Mouse (Mus musculus) bone marrow, adult 2 months (tissue): ENCODE measurements around the gene Efcab12. TPM values are rescaled to one million over a fixed set of nuclear protein-coding genes. Genes with fewer than 3 reads are reported as not detected.

ENCODE experiments used
- H3K27ac ChIP-seq: fragments of 200-500 bp; 2 replicates; pipeline ENCODE4 v1.5.1; 2012; ENCODE audit warnings: low read depth, mild to moderate bottlenecking, control low read depth, inconsistent platforms, low read length; ENCODE audit not compliant: control insufficient read depth, poor library complexity, insufficient read depth
- H3K4me1 ChIP-seq: fragments of 200-500 bp; 2 replicates; pipeline ENCODE4 v1.6.1; 2011; ENCODE audit warnings: low read length; ENCODE audit not compliant: control insufficient read depth, insufficient read depth
- H3K4me3 ChIP-seq: fragments of 200-500 bp; replicated peaks from 2 replicates; pipeline ENCODE3; 2011; ENCODE audit warnings: mild to moderate bottlenecking, low read depth, low read length, control low read depth; ENCODE audit not compliant: control insufficient read depth
- CTCF ChIP-seq: fragments of 200-500 bp; IDR thresholded peaks from 2 replicates; pipeline ENCODE4 v1.5.1; 2011; ENCODE audit warnings: low read length, control low read depth; ENCODE audit not compliant: control insufficient read depth, insufficient read depth
- POLR2A ChIP-seq: fragments of 200-500 bp; IDR thresholded peaks from 2 replicates; pipeline ENCODE4 v1.6.1; 2011; ENCODE audit warnings: low read depth, mild to moderate bottlenecking, control low read depth, low read length, borderline replicate concordance; ENCODE audit not compliant: control insufficient read depth
- WGBS: fragments of 180-500 bp; shearing (Covaris S2); methylation state at CpG from one replicate; pipeline ENCODE4 v1.1.7; 2018; 5-methylcytosine and 5-hydroxymethylcytosine counted together
- polyA plus RNA-seq: library from polyadenylated mRNA; stranded (reverse); fragments of >200 nt; gene quantifications from 2 replicates; pipeline ENCODE4 v1.2.4, GENCODE M21; 2011; ENCODE audit warnings: low replicate concordance; ENCODE audit not compliant: missing spikeins, insufficient read depth, insufficient read length

The Efcab12 gene
- polyA plus RNA-seq, 1 experiment: not detected

- WGBS: 41% methylated on average over 20 of the region's 20 CpGs
- H3K27ac ChIP-seq: no peak overlapping the region
- H3K4me3 ChIP-seq: no peak overlapping the region
- peak; percentile 25; the same call in 1 of the 2 replicates for TF ChIP-seq CTCF
- no peak for TF ChIP-seq POLR2A
- H3K4me1 ChIP-seq: peaks cover 3% of the 10 kb centered on the region
These were observed 68.0 kb downstream of the Efcab12 start for GRCm38 (mm10) chr6:115770059-115770670.

- no peak overlapping the region for H3K27ac ChIP-seq
- 21% methylated on average over 4 of the region's 4 CpGs for WGBS
- H3K4me3 ChIP-seq: no peak overlapping the region
- TF ChIP-seq POLR2A (no peak), CTCF (no peak)
- peaks cover 4% of the 10 kb centered on the region for H3K4me1 ChIP-seq
These were observed 70.0 kb downstream of the Efcab12 start for GRCm38 (mm10) chr6:115768207-115768606.

GRCm38 (mm10) chr6:115767357-115767756 is 70.9 kb downstream of the Efcab12 start:
- Histone ChIP-seq H3K4me3 (no peak overlapping the region), H3K4me1 (peaks cover 4% of the 10 kb centered on the region), H3K27ac (no peak overlapping the region)
- TF ChIP-seq CTCF: no peak
- TF ChIP-seq POLR2A: no peak
- 29% methylated on average over 9 of the region's 9 CpGs for WGBS

GRCm38 (mm10) chr6:115764179-115764578 is 74.0 kb downstream of the Efcab12 start:
- Histone ChIP-seq H3K4me3 (no peak overlapping the region), H3K27ac (peak overlapping the region; percentile 73), H3K4me1 (peaks cover 9% of the 10 kb centered on the region)
- 5% methylated on average over 7 of the region's 7 CpGs for WGBS
- TF ChIP-seq POLR2A: peak; percentile 17; the same call in 1 of the 2 replicates
- no peak for TF ChIP-seq CTCF

GRCm38 (mm10) chr6:115761995-115762756 is 76.0 kb downstream of the Efcab12 start, which contains the start of gene Tmem40:
Gene Tmem40, minus strand, starts transcription at chr6:115762410.
- H3K27ac ChIP-seq: peak within 1 kb of the TSS; percentile 36; the same call in 1 of the 2 replicates
- H3K4me3 ChIP-seq: no peak within 1 kb of the TSS
- H3K4me1 ChIP-seq: peaks cover 9% of the 10 kb centered on the region
- 6% methylated on average over 9 of the region's 9 CpGs for WGBS
- TF ChIP-seq POLR2A (no peak), CTCF (no peak)

GRCm38 (mm10) chr6:115760982-115761381 is 77.2 kb downstream of the Efcab12 start:
- Histone ChIP-seq H3K4me1 (peaks cover 9% of the 10 kb centered on the region), H3K4me3 (no peak overlapping the region), H3K27ac (peak overlapping the region; percentile 73)
- no peak for TF ChIP-seq POLR2A
- TF ChIP-seq CTCF: no peak
- WGBS: 41% methylated on average over 4 of the region's 4 CpGs

Other genes with a start within 250 kb of the Efcab12 start
- not detected in 2 replicates for gene Mkrn2os, start 245.8 kb downstream of the Efcab12 start, polyA plus RNA-seq
- 1.8 and 12.3 TPM in 2 replicates for gene Mkrn2, start 236.5 kb downstream of the Efcab12 start, polyA plus RNA-seq
- 55.8 and 65.4 TPM in 2 replicates for gene Raf1, start 161.8 kb downstream of the Efcab12 start, polyA plus RNA-seq
- 45.6 and 84.4 TPM in 2 replicates for gene Tmem40, start 76.0 kb downstream of the Efcab12 start, polyA plus RNA-seq
- 0.23 and 1.3 TPM in 2 replicates for gene Cand2, start 63.9 kb downstream of the Efcab12 start, polyA plus RNA-seq
- 1,266 and 1,894 TPM in 2 replicates for gene Rpl32, start 29.7 kb downstream of the Efcab12 start, polyA plus RNA-seq
- 9.4 and 11.3 TPM in 2 replicates for gene Mbd4, start 15.0 kb upstream of the Efcab12 start, polyA plus RNA-seq
- 0.83 and 3.6 TPM in 2 replicates for gene Ift122, start 15.1 kb upstream of the Efcab12 start, polyA plus RNA-seq
- gene Rho, start 93.3 kb upstream of the Efcab12 start, polyA plus RNA-seq: not detected in 2 replicates
- gene H1foo, start 106.5 kb upstream of the Efcab12 start, polyA plus RNA-seq: not detected in 2 replicates
- 13.7 and 23.8 TPM in 2 replicates for gene Plxnd1, start 156.6 kb upstream of the Efcab12 start, polyA plus RNA-seq